7 mouse cellular contexts compared by ENCODE assay signal in genomic region chr13:5860651-5861156, GRCm38 (mm10). TPM values are rescaled to one million over a fixed set of nuclear protein-coding genes. Genes with fewer than 3 reads are reported as not detected.
DNase-seq lines count a peak whose midpoint lies in the region; ATAC-seq lines count a peak whose summit lies in the region.

No protein-coding gene starts in this region.

- H3K27me3 ChIP-seq in heart, embryonic 11.5 days (ENCODE audit: control insufficient read depth, insufficient read depth, low read length), result no peaks in the 10 kb centered on the region
- H3K27me3 ChIP-seq in stomach, embryonic 15.5 days (replicated peaks), result no peaks in the 10 kb centered on the region

- peak overlapping the region; percentile 77 for H3K4me3 ChIP-seq in heart, embryonic 11.5 days (ENCODE audit: low read depth, low read length)
- peak overlapping the region; percentile 74 for H3K4me3 ChIP-seq in stomach, embryonic 15.5 days (replicated peaks)

- H3K36me3 ChIP-seq in heart, embryonic 11.5 days (ENCODE audit: control insufficient read depth, insufficient read depth, low read length), result peaks cover 9% of the 10 kb centered on the region
- H3K36me3 ChIP-seq in stomach, embryonic 15.5 days, result peaks cover 8% of the 10 kb centered on the region; the same call in 1 of the 2 replicates

- no peaks in the 10 kb centered on the region for H3K9me3 ChIP-seq in heart, embryonic 11.5 days (replicated peaks; ENCODE audit: control insufficient read depth, low read length)
- no peaks in the 10 kb centered on the region for H3K9me3 ChIP-seq in stomach, embryonic 15.5 days

- peak overlapping the region; percentile 99 for H3K9ac ChIP-seq in heart, embryonic 11.5 days (ENCODE audit: low read depth, low read length)
- peak overlapping the region; percentile 55 for H3K9ac ChIP-seq in stomach, embryonic 15.5 days

- WGBS in heart, embryonic 11.5 days (ENCODE audit: insufficient replicate concordance), result under 1% methylated on average over 24 of the region's 27 CpGs
- under 1% methylated on average over 27 of the region's 27 CpGs for WGBS in stomach, embryonic 15.5 days

- DNase-seq in urinary bladder, postnatal 25 days (ENCODE audit: low spot score), result peak; percentile 48
- DNase-seq in urinary bladder, adult 2 months (ENCODE audit: low spot score), result no peak
- DNase-seq in c-Kit-positive CD71-positive TER-119-positive erythroid progenitor cells, embryonic 14.5 days (ENCODE audit: low spot score), result peak; percentile 51
- DNase-seq in kidney, postnatal 25 days, result peak; percentile 54 to 61
- DNase-seq in mesoderm, embryonic 11.5 days (ENCODE audit: low read depth, low spot score), result peak; percentile 61

- peak overlapping the region; percentile 99 for H3K27ac ChIP-seq in heart, embryonic 11.5 days (ENCODE audit: low read depth, low read length)
- H3K27ac ChIP-seq in stomach, embryonic 15.5 days, result peak overlapping the region; percentile 96

- H3K4me1 ChIP-seq in heart, embryonic 11.5 days (ENCODE audit: control insufficient read depth, insufficient read depth, low read length), result peaks cover 14% of the 10 kb centered on the region
- peaks cover 19% of the 10 kb centered on the region for H3K4me1 ChIP-seq in stomach, embryonic 15.5 days

- H3K4me2 ChIP-seq in heart, embryonic 11.5 days, result peak overlapping the region; percentile 76
- H3K4me2 ChIP-seq in stomach, embryonic 15.5 days, result peak overlapping the region; percentile 55

- ATAC-seq in heart, embryonic 11.5 days (replicated peaks; ENCODE audit: insufficient number of reproducible peaks, low FRiP score, low TSS enrichment), result peak; percentile 42
- peak; percentile 9; the same call in 1 of the 2 replicates for ATAC-seq in stomach, embryonic 15.5 days (ENCODE audit: insufficient read depth, low FRiP score, low read depth)

RNA-seq across cellular contexts. Expression of gene Klf6, which starts 0.6 kb away (rescaled TPM):
- 50.0 and 53.2 TPM in 2 replicates for polyA plus RNA-seq in urinary bladder, adult 2 months (2012; rRNA removed)
- polyA plus RNA-seq in heart, embryonic 11.5 days (2014; fragmentation: Nextera tagmentation; extraction: Ambion mirVana), result 54.4 and 62.4 TPM in 2 replicates
- 80.4 and 88.9 TPM in 2 replicates for polyA plus RNA-seq in stomach, embryonic 15.5 days (2015; fragmentation: Nextera tagmentation; extraction: Ambion mirVana)
